Mouse (Mus musculus) stomach, postnatal 0 days (tissue): ENCODE results near the gene Samm50. TPM values are rescaled to one million over a fixed set of nuclear protein-coding genes. Genes with fewer than 3 reads are reported as not detected.

Experiments used
- ATAC-seq: fragments of 200-750 bp; cut with Nextera tagmentation; 2 replicates; pipeline ENCODE4 v1.8.0; 2017; ENCODE audit not compliant: low FRiP score, low TSS enrichment
- DNase-seq: peaks from one replicate; pipeline ENCODE4 v3.0.0-alpha.2; 2016; ENCODE audit warnings: low spot score
- H3K27ac ChIP-seq: fragments of 300-500 bp; sonication (generic); replicated peaks from 2 replicates; pipeline ENCODE4 v1.5.1; 2014; ENCODE audit warnings: mild to moderate bottlenecking, control low read depth
- H3K27me3 ChIP-seq: fragments of 300-500 bp; sonication (generic); 2 replicates; pipeline ENCODE4 v1.6.1; 2014; ENCODE audit warnings: low read length; ENCODE audit not compliant: control insufficient read depth, insufficient read depth
- H3K36me3 ChIP-seq: fragments of 300-500 bp; sonication (generic); 2 replicates; pipeline ENCODE4 v1.6.1; 2014; ENCODE audit warnings: low read length, mixed read lengths; ENCODE audit not compliant: control insufficient read depth, insufficient read depth
- H3K4me1 ChIP-seq: fragments of 300-500 bp; sonication (generic); replicated peaks from 2 replicates; pipeline ENCODE4 v1.6.1; 2014; ENCODE audit warnings: antibody characterized with exemption; ENCODE audit not compliant: control insufficient read depth, insufficient read depth
- H3K4me2 ChIP-seq: fragments of 300-500 bp; sonication (generic); replicated peaks from 2 replicates; pipeline ENCODE4 v1.6.1; 2014; ENCODE audit warnings: low read depth, mild to moderate bottlenecking, control low read depth, moderate library complexity
- H3K4me3 ChIP-seq: fragments of 300-500 bp; sonication (generic); 2 replicates; pipeline ENCODE4 v1.5.1; 2014; ENCODE audit warnings: low read depth, low read length, control low read depth
- H3K9ac ChIP-seq: fragments of 300-500 bp; sonication (generic); 2 replicates; pipeline ENCODE4 v1.6.1; 2014; ENCODE audit warnings: mild to moderate bottlenecking, low read length, control low read depth, mixed read lengths
- H3K9me3 ChIP-seq: fragments of 300-500 bp; sonication (generic); 2 replicates; pipeline ENCODE4 v1.6.1; 2016; ENCODE audit warnings: low read length; ENCODE audit not compliant: control insufficient read depth
- CTCF ChIP-seq: IDR thresholded peaks from 2 replicates; pipeline ENCODE4 v1.5.1; 2016; ENCODE audit warnings: antibody characterized with exemption, low read depth, mild to moderate bottlenecking, moderate library complexity
- EP300 ChIP-seq: optimal IDR thresholded peaks from 2 replicates; pipeline ENCODE3; 2016; ENCODE audit warnings: antibody characterized with exemption
- WGBS: fragments of 180-500 bp; shearing (Covaris S2); extraction: QIAGEN DNeasy Blood & Tissue Kit; methylation state at CpG from one replicate; pipeline ENCODE4 v1.1.7; 2014; 5-methylcytosine and 5-hydroxymethylcytosine counted together
- polyA plus RNA-seq: library from polyadenylated mRNA; unstranded; fragments of >200 nt; fragmentation: Nextera tagmentation; extraction: Ambion mirVana; gene quantifications from 2 replicates; pipeline ENCODE4 v1.2.1, GENCODE M21; 2015

Gene Samm50
- polyA plus RNA-seq, 1 experiment from 2014 or later = 92.3 TPM

GRCm38 (mm10) chr15:84235646-84236045 lies 43.6 kb downstream of the Samm50 start:
- Histone ChIP-seq H3K9me3 (no peaks in the 10 kb centered on the region), H3K9ac (no peak overlapping the region), H3K4me1 (peaks cover 4% of the 10 kb centered on the region; the same call in 1 of the 2 replicates), H3K36me3 (no peaks in the 10 kb centered on the region), H3K4me2 (no peak overlapping the region), H3K27me3 (no peaks in the 10 kb centered on the region), H3K27ac (no peak overlapping the region), H3K4me3 (no peak overlapping the region)
- peak; percentile 66; the same call in 1 of the 2 replicates for ATAC-seq
- no peak for DNase-seq
- no peak for TF ChIP-seq CTCF
- no peak for TF ChIP-seq EP300
- WGBS = 81% methylated on average over 7 of the region's 7 CpGs

DNA sequence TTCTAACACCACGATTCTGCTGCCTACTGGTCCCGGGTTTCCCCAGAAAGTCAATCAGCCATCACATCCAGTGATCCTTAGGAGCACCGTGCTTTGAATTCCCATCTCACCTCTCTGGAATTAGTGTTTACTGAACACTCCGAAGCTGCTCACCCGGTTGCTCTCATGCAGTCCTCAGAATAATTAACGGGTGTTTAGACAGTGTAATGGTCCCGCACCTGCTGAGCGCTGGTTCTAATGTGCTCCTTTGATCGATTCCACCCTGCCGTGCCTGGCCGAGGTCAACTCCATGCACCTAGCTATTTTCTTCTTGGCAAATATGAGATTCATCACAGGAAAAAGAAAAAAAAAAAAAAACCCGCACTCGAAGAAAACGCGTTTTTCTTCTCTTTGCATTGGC lies 46.5 kb downstream of the Samm50 start:
- TF ChIP-seq CTCF = no peak
- TF ChIP-seq EP300 = no peak
- Histone ChIP-seq H3K4me3 (no peak overlapping the region), H3K36me3 (no peaks in the 10 kb centered on the region), H3K9me3 (no peaks in the 10 kb centered on the region), H3K4me1 (peaks cover 4% of the 10 kb centered on the region; the same call in 1 of the 2 replicates), H3K27ac (no peak overlapping the region), H3K9ac (no peak overlapping the region), H3K27me3 (no peaks in the 10 kb centered on the region), H3K4me2 (no peak overlapping the region)
- DNase-seq (no peak), ATAC-seq (no peak)
- WGBS = 17% methylated on average over 15 of the region's 15 CpGs

- H3K9ac ChIP-seq = no peak overlapping the region
- H3K4me2 ChIP-seq = peak overlapping the region; percentile 17; the same call in 1 of the 2 replicates
- no peak for TF ChIP-seq CTCF
- TF ChIP-seq EP300 = no peak
- DNase-seq = peak; percentile 29
- no peak overlapping the region for H3K27ac ChIP-seq
- peaks cover 4% of the 10 kb centered on the region; the same call in 1 of the 2 replicates for H3K4me1 ChIP-seq
- no peaks in the 10 kb centered on the region for H3K27me3 ChIP-seq
- H3K4me3 ChIP-seq = no peak overlapping the region
- H3K9me3 ChIP-seq = no peaks in the 10 kb centered on the region
- H3K36me3 ChIP-seq = no peaks in the 10 kb centered on the region
- ATAC-seq = no peak
- 10% methylated on average over 16 of the region's 16 CpGs for WGBS
Measured at GRCm38 (mm10) chr15:84238991-84239401, 47.0 kb downstream of the Samm50 start.

- H3K4me3 ChIP-seq = no peak overlapping the region
- H3K4me1 ChIP-seq = peaks cover 4% of the 10 kb centered on the region; the same call in 1 of the 2 replicates
- H3K4me2 ChIP-seq = no peak overlapping the region
- TF ChIP-seq EP300 = no peak
- TF ChIP-seq CTCF = no peak
- 54% methylated on average over 7 of the region's 7 CpGs for WGBS
- H3K36me3 ChIP-seq = no peaks in the 10 kb centered on the region
- H3K27me3 ChIP-seq = no peaks in the 10 kb centered on the region
- H3K9me3 ChIP-seq = no peaks in the 10 kb centered on the region
- ATAC-seq (no peak), DNase-seq (no peak)
- H3K9ac ChIP-seq = no peak overlapping the region
- no peak overlapping the region for H3K27ac ChIP-seq
Measured at GRCm38 (mm10) chr15:84241520-84241919, 49.5 kb downstream of the Samm50 start.

GRCm38 (mm10) chr15:84245104-84245503 lies 53.1 kb downstream of the Samm50 start:
- H3K4me1 ChIP-seq = no peaks in the 10 kb centered on the region
- H3K9ac ChIP-seq = no peak overlapping the region
- DNase-seq (no peak), ATAC-seq (no peak)
- H3K36me3 ChIP-seq = no peaks in the 10 kb centered on the region
- H3K4me3 ChIP-seq = no peak overlapping the region
- no peak overlapping the region for H3K27ac ChIP-seq
- H3K4me2 ChIP-seq = no peak overlapping the region
- H3K27me3 ChIP-seq = no peaks in the 10 kb centered on the region
- no peaks in the 10 kb centered on the region for H3K9me3 ChIP-seq
- WGBS = 80% methylated on average over 7 of the region's 7 CpGs
- TF ChIP-seq EP300 (no peak), CTCF (no peak)

DNA sequence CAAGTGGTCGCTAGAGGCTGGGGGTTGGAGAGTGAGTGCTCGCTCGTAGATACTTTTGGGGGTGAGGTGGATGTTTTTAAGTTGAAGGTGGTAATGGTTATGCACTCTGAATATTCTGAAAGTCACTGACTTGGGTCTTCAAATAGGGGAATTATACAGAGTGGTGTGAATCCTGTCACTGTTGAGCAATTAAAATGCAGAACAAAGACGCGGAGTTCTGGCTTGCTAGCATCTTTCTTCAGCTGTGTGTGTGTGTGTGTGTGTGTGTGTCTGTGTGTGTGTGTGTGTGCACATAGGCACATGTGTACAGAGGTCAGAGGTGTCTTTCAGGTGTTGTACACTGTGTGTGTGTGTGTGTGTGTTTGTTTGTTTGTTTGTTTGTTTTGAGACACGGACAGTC lies 54.2 kb downstream of the Samm50 start:
- TF ChIP-seq EP300 (no peak), CTCF (no peak)
- no peak for DNase-seq
- WGBS = 92% methylated on average over 6 of the region's 6 CpGs

More for the DNA sequence above, 54.2 kb downstream of the Samm50 start:
- Histone ChIP-seq H3K4me1 (no peaks in the 10 kb centered on the region), H3K27ac (no peak overlapping the region), H3K9me3 (no peaks in the 10 kb centered on the region), H3K36me3 (no peaks in the 10 kb centered on the region), H3K4me2 (no peak overlapping the region), H3K9ac (no peak overlapping the region), H3K27me3 (no peaks in the 10 kb centered on the region), H3K4me3 (no peak overlapping the region)
- no peak for ATAC-seq
